Mouse (Mus musculus): ENCODE data around the gene Olfr1419. TPM values are rescaled to one million over a fixed set of nuclear protein-coding genes. Genes with fewer than 3 reads are reported as not detected.
"Not testable (repeated sequence)": the region's sequence is repeated elsewhere in the genome, so short reads cannot be mapped to it uniquely, and the experiment has no call there.

Olfr1419 gene
- not detected for total RNA-seq (2021)

GRCm38 (mm10) chr19:11875006-11875405 is at the start of gene Olfr1419:
Gene Olfr1419, minus strand, starts transcription at chr19:11875106.
- no peak for DNase-seq (ENCODE audit: low spot score in 2 of 2)
- intact Hi-C loops (cut with DNase I), result no loop called here

GRCm38 (mm10) chr19:11922515-11922914 is 47.6 kb upstream of the Olfr1419 start:
- intact Hi-C loops (cut with DNase I); DNase-seq (ENCODE audit: low spot score in 2 of 2): not testable (repeated sequence)

- DNase-seq (ENCODE audit: low spot score in 2 of 2), result no peak
- intact Hi-C loops (cut with DNase I), result no loop called here
Observed at GRCm38 (mm10) chr19:11922068-11922467, 47.2 kb upstream of the Olfr1419 start.

DNA sequence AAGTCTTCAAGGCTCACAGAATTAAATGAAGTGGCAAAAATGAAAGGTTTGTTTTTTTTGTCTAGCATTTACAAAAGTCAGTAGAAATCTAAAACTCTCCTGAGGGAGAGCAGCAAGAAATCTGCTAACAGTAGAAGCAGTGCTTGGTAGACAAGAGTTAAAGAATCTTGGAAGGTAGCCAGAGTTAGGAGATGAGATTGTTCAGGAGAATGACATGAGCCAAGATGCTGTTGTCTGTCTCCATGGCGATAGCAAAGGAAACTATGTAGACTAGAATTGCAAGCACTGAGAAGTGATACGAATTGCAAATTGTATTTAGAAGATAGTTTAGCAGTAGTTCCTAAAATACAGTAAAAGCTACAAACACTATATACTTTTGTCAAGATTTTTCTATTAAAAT is 40.9 kb upstream of the Olfr1419 start:
- intact Hi-C loops (cut with DNase I), result no loop called here
- DNase-seq (ENCODE audit: low spot score in 2 of 2), result peak in 1 of 2 experiments; percentile 43

DNA sequence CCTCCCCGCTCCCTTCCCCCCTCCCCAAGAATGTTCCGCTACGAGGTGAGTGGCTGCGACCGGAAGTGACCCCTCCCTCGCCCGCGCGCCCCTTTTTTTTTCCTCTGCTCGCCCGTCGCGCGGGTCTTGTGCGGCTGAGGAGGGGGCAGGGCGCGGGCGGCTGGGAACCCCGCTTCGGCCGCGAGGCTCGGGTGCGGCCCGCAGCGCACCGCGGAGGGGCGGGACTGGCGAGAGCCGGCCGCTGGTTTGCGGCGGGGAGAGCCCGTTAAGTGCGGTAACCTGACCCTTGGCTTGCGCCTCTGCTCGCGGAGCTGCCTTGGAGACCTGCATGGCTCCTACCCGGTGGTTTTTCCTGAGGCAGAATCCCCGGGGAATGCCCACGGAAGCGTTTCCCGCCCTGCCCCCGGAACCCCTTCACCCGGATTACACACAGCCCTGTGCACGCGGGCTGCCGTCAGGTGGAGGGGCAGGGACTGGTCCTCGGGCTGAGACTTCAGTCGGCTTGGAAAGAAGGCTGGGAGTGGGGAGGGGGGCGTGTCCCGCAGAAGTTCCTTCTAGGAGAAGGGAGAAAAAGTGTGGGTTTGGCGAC is 37.7 kb upstream of the Olfr1419 start:
- DNase-seq (ENCODE audit: low spot score in 2 of 2), result peak in 1 of 2 experiments; percentile 26
- intact Hi-C loops (cut with DNase I), result loop anchor here (2.0 to 5.0 kb wide), 3 partner anchors 52 to 135 kb away; partner anchors contain the start of genes Osbp and Stx3

DNA sequence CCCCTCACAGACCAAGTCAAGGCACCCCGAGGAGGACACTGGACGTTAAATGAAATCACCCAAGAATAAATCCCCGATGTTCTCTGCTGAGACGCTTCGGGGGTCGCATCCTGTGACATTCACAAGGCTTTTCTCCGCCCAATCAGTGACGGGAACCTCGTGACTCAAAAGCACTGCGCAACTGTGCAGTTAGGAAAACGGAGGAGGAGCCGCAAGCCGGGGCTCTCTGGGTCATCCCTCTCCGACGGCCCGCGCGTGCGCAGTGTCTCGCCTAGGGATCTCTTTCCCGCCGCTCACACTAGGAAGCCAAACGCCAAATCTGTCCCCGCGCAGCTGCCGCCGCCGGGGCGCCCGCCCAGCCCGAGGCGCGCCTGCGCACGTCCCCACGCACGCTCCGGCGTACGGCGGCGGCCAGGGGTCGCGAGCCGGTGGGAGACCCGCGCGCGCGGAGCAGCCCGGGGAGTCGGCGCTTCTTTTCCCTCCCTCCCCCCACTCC is 37.2 kb upstream of the Olfr1419 start, which contains the start of gene Patl1:
TSS of gene Patl1 (plus strand) at position 363 of the 496 bp plus-strand sequence.
- intact Hi-C loops (cut with DNase I), result loop anchor here (2.0 to 5.0 kb wide), 3 partner anchors 53 to 135 kb away; partner anchors contain the start of genes Osbp and Stx3
- peak; percentile 98 to 99 for DNase-seq (ENCODE audit: low spot score in 2 of 2)

DNA sequence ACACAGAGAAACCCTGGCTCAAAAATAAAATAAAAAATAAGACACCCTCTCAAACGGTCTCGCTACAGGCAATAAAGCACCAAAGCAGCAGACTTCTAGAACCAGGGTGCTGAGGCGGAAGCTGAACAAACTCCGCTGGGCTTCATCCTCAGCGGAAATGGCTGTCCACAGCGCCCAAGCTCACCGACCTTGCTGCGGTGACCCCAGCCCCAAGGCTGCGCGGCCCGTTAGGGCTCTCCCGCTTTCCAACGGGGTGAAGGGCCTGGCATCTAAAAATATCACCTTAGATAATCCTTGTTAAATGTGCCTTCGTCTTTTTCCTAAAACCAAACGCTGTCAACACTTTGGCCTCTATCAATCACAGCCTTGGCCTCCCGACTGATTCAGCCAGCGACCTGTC is 36.7 kb upstream of the Olfr1419 start:
- intact Hi-C loops (cut with DNase I), result loop anchor here (2.0 to 5.0 kb wide), 3 partner anchors 53 to 134 kb away; partner anchors contain the start of genes Osbp and Stx3
- DNase-seq (ENCODE audit: low spot score in 2 of 2), result peak in 1 of 2 experiments; percentile 39

DNA sequence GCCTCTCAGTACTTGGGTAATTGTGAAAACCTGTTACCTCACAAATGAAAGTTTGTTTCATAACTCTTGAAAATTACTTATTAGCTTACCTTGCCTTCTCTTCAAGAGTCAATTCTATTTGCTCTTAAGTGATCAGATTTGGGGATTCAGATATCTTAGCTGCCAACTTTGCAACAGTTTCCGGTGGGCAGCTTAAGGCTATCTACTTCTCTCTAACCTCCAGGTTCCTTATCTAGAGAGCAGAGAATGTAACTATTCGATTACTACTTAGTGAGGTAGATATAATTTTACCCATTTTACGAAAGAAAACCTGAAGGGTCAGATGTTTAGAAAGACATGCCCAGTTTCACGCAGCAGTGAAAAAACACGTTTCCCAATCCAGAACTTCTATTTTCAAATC is 36.1 kb upstream of the Olfr1419 start:
- no peak for DNase-seq (ENCODE audit: low spot score in 2 of 2)
- intact Hi-C loops (cut with DNase I), result loop anchor here (5.0 kb wide), 1 partner anchor 134 kb away; no protein-coding TSS in a partner anchor

DNA sequence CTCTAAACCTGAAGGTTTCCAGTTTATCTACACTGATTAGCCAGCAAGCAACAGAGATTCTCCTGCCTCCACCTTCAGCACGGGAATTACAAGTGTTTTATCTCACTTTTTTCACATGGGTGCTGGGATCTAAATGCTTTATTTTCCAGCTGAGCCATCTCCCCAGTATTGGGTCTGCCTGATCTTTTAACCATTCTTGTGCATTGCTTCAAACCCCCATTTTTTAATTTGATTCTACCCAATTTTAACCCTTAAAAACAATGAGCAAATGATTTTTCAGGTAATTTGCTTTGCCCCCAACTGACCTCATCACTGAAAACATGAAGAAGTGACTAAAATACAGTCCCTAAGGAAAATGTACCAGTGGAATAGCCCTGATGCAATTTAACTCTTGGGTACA is 11.4 kb upstream of the Olfr1419 start, which contains the start of gene Olfr1420:
TSS of gene Olfr1420 (plus strand) at position 301 of the 400 bp plus-strand sequence.
- intact Hi-C loops (cut with DNase I), result no loop called here
- no peak for DNase-seq (ENCODE audit: low spot score in 2 of 2)

GRCm38 (mm10) chr19:11878404-11878803 is 3.5 kb upstream of the Olfr1419 start:
- DNase-seq (ENCODE audit: low spot score in 2 of 2); intact Hi-C loops (cut with DNase I): not testable (repeated sequence)

GRCm38 (mm10) chr19:11867837-11868236 is 7.1 kb downstream of the Olfr1419 start:
- intact Hi-C loops (cut with DNase I), result no loop called here
- DNase-seq (ENCODE audit: low spot score in 2 of 2), result no peak

DNA sequence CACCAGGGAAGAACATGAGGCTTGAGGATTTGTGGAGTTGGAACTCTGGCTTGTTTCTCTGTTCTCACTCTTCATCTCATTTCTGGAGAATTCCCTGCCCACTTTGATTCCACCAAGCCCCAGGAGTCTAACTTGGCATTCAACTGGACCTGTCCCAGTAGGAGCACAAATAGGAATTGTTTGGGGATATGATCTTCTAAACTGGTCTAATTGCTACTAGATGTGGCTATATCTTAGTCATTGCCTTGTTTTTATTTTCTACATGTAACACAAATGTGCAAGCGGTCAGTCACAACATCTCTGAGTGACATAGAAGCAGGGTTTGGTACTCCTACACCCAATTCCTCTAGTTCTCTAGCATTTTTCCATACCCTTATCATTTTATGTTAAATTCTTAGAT is 13.9 kb downstream of the Olfr1419 start, which contains the start of gene Olfr1418:
TSS of gene Olfr1418 (minus strand) at position 101 of the 400 bp plus-strand sequence.
- DNase-seq (ENCODE audit: low spot score in 2 of 2), result no peak
- intact Hi-C loops (cut with DNase I), result no loop called here

DNA sequence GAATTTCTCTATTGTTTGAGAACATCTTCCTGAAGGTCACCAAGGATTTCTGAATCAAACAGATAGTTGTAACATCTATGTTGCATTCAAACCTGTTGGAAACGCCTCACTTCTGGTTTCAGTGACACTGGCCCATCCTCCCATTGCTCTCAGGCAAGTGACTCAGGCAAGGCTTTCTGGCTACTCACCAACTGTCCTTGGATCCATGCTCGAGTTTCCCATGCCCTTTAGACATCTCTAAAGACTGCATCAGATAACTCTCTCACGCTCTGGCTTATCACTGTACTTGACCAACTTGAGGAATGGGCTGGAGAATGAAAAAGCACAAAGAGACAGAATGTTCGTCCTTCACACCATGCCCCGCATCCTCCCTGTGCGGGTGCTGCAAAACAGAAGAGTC is 18.4 kb downstream of the Olfr1419 start:
- intact Hi-C loops (cut with DNase I), result no loop called here
- no peak for DNase-seq (ENCODE audit: low spot score in 2 of 2)

DNA sequence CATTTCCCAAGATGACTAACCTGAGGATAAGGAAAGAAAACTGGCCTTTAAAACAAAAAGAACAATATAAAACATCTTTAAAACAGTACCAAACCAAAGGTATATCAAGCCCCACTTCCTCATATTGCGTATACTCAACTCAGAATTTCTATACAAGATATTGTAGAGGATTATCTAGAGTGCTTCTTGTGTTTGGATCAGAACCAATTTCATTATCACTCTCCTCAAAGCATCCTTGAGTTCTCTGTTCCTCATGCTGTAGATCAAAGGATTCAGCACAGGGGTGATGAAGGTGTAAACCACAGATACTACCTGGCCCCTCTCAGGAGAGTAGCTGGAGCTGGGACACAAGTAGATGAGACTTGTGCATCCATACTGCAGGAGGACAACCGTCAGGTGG is 20.1 kb downstream of the Olfr1419 start:
- DNase-seq (ENCODE audit: low spot score in 2 of 2), result no peak
- intact Hi-C loops (cut with DNase I), result no loop called here

DNA sequence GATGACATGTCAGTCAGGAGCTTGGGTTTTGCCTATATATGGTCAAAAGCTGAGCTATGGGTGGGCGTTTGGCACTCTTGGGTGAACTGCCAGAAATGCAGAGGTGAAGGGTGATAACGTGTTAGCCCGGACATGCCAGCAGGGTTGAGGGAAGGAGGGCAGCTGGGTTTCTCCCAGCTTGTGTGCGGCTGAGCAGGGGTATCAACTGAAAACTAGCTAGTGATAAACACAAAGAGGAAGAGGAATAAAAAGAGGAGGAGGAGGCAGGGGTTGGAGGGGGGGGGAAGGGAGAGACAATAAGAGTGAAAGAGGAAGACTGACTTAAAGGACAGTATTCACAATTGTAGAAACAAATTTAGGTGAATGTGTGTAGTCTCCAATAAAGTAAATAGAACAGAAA is 22.3 kb downstream of the Olfr1419 start:
- intact Hi-C loops (cut with DNase I), result no loop called here
- no peak for DNase-seq (ENCODE audit: low spot score in 2 of 2)

DNA sequence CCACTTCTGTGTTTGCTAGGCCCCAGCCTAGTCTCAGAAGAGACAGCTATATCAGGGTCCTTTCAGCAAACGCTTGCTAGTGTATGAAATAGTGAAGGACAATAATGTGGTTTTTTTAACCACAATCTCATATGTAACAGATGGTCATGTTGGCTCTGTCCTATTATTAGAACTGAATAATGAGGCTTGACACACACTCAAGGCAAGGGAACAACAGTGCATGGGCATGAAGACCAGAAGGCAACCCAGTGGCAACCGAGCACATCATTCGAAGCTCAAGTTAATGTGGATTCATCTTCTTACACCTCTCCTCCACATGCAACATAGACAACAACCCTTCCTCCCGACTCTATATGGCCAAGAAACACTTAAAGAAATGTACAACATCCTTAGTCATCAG is 28.6 kb downstream of the Olfr1419 start:
- intact Hi-C loops (cut with DNase I), result no loop called here
- peak in 1 of 2 experiments; percentile 24 for DNase-seq (ENCODE audit: low spot score in 2 of 2)

GRCm38 (mm10) chr19:11839119-11839518 is 35.8 kb downstream of the Olfr1419 start, which contains the start of gene Olfr1417:
Gene Olfr1417, minus strand, starts transcription at chr19:11839219.
- intact Hi-C loops (cut with DNase I), result no loop called here
- no peak for DNase-seq (ENCODE audit: low spot score in 2 of 2)

GRCm38 (mm10) chr19:11823346-11824065 is 51.4 kb downstream of the Olfr1419 start:
- intact Hi-C loops (cut with DNase I), result no loop called here
- DNase-seq (ENCODE audit: low spot score in 2 of 2), result no peak

DNA sequence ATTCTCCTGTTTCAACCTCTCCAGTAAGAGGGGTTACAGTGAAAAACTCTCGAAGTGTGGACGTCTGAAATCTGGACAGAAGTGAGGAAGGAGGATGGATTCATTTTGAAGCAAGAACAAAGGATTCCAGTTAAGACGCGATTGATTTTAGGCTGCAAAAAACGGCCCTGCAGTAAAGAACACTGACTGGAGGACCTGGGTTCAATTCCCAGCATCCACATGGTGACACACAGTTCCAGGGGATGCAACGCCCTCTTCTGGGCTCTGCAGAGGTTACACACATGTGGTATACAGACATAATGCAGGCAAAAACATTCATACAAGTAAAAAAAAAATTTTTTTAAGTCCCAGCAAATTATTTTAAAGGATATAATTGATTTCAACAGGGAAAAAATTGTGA is 54.7 kb downstream of the Olfr1419 start:
- intact Hi-C loops (cut with DNase I), result no loop called here
- DNase-seq (ENCODE audit: low spot score in 2 of 2), result no peak

DNA sequence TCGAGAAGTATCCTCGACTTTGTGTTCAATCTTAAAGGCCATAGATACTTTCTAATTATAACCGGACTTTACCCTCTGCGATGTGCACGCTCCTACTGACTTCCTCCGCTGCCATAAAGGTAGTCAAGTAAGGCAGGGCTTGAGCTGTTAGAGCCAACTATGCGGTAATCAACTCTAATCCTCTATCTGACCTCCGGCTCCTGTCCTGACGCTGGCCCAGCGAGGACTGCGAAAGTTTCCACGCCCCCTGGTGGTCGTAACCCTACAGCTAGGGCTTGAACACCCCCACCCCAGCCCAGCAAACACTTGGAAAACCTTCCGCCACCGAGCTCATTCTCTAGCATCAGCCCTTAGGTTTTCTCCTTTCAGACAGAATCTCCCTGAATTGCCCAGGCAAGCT is 55.1 kb downstream of the Olfr1419 start:
- DNase-seq (ENCODE audit: low spot score in 2 of 2), result peak; percentile 39 to 40
- intact Hi-C loops (cut with DNase I), result loop anchor here (2.0 kb wide), 2 partner anchors 43 to 93 kb away; partner anchors contain the start of gene Patl1
